Mouse (Mus musculus) G1E-ER4 (cell line): ENCODE measurements around the gene Agpat1. TPM values are rescaled to one million over a fixed set of nuclear protein-coding genes. Genes with fewer than 3 reads are reported as not detected.

Source experiments
- GATA1 ChIP-seq: IDR thresholded peaks from one replicate; pipeline ENCODE4 v1.8.0; 2012; ENCODE audit warnings: low read length, inconsistent platforms
- polyA plus RNA-seq: library from polyadenylated mRNA; stranded (reverse); fragments of >175 nt; gene quantifications from 2 replicates; pipeline ENCODE4 v1.2.3, GENCODE M21; 2012

Gene Agpat1
- 137 and 143 TPM in 2 replicates for polyA plus RNA-seq

GRCm38 (mm10) chr17:34604061-34604508 lies at the start of gene Agpat1:
TSS of gene Agpat1 (plus strand) at chr17:34604262.
- TF ChIP-seq GATA1, result no peak

DNA sequence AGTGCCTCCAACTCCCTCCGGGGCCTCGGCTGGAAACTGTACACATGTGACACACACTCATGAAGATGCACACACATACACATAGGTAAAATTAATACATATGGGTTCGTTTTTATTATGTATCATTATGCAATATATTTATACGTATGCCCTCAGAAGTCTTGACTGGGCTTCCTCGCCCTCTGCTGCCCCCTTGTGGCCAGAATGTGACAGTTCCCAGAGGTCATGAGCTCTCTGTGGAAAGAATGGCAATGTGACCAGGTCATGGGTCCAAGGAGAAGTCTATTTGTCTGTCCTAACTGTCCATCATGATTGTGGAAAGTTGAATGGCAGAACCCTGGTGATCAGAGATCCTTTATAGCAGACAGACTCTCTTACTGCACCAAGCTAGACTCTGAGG lies 48.6 kb upstream of the Agpat1 start:
- no peak for TF ChIP-seq GATA1

DNA sequence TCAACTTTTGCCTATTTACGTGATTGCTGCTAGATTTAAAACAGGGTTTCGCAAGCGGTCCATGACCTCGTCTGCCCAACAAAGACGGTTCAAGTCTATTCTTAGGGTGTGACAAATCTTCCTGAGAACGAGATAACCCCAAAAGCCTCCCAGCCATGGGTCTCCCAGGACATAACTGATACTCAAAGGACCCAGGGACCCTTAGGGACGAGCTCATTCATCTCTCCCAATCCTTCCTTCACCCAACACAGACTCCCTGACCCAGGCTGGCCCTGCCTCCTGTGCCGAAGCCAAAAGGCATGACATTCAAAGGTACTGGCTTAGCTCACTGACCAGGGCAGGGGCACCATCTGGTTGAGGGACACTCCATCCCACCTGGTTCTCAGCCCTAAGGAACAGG lies 47.7 kb upstream of the Agpat1 start:
- no peak for TF ChIP-seq GATA1

DNA sequence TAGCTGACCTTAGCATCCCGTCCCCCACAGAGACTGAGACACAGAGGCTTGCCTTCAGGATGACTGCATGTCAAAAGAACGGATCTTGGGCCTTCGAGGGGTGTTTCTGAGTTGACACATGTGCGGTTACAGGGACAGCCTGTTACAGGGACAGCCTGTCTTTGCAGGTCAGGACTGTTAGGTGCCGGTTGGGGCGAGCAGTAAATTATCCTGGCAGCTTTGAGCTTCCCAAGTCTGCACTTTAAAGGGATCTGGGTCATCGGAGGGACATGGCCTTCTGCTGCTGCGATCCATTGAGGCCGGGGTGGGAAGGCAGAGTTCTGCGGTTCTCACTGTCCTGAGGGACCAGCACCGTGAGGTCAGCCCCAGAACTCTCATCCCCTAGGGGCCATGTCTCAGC lies 46.7 kb upstream of the Agpat1 start:
- no peak for TF ChIP-seq GATA1

- no peak for TF ChIP-seq GATA1
Observed at GRCm38 (mm10) chr17:34559116-34559515, 44.9 kb upstream of the Agpat1 start.

DNA sequence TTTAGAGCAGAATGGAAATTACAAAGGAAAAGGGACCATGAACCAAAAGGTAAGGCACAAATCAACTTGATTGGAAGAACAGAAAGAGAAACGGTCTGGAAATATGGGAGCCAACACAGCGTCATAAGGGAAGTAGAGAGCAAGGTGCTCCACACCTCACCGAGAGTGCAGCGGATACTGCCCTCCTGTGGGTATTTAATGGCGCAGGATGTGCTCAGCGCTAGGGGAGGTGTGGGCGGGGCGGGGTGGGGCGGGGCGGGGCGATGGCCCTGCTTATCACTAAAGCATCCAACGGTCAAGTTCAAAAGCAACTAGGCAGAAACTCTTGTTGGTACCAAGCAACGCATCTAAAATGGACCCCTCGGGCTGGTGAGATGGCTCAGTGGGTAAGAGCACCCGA lies 44.2 kb upstream of the Agpat1 start:
- no peak for TF ChIP-seq GATA1

- no peak for TF ChIP-seq GATA1
Observed at GRCm38 (mm10) chr17:34560438-34560837, 43.6 kb upstream of the Agpat1 start.

- TF ChIP-seq GATA1, result no peak
Observed at GRCm38 (mm10) chr17:34561200-34561599, 42.9 kb upstream of the Agpat1 start.

DNA sequence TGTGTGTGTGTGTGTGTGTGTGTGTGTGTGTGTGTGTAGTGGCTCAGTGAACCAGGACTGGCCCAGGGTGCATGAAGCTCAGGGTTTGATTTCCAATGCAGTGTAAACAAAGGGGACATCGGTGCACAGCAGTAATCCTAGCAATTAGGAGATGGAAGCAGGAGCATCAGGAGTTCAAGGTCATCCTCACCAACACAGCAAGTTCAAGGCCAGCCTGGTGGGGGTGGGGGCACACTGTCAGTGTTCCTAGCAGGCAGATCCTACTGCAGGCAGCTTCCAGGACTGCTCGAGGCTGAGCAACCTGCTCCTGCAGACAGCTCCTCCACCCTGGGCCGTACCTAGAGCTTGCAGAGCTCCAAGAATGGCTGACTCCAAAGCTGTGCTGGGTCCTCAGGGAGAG lies 41.5 kb upstream of the Agpat1 start:
- TF ChIP-seq GATA1, result no peak

DNA sequence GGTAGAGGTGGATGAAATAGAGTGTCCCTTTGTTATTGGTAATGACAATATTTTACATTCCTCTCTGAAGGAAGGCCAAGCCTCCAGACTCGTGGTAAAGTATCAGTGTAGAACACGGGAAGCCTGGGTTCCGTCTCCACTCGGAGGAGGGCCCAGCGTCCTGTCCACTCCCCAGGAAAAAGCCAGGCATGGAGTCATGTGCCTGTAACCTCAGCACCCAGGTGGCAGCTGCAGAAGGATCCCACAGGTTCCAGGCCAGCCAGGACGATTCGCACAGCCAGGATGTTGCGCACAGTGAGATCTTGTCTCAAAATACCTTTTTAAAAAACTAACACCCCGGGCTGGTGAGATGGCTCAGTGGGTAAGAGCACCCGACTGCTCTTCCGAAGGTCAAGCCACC lies 40.7 kb upstream of the Agpat1 start:
- no peak for TF ChIP-seq GATA1

DNA sequence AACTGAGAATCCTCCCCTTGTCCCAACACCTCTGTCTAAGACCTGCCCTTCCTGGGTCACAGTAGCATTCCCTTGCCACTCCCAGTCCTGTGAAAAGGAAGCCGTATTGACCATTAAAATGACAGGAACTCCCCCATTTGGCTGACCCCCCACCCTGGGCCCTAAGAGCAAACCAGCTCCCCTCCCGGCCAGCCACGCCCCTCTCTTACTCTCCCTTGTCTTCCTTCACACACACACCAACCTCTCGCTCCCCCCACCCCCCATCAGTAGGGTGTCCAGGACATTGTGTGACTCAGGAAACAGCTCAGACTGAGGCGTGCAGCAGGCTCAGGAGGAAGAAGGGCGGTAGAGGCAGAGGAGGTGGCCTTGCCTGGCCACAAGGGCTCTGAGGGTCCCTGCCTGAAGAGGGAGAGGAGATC lies 40.0 kb upstream of the Agpat1 start, which contains the start of gene Notch4:
TSS of gene Notch4 (plus strand) at position 266 of the 419 bp plus-strand sequence.
- TF ChIP-seq GATA1, result no peak

- no peak for TF ChIP-seq GATA1
Observed at GRCm38 (mm10) chr17:34564796-34565195, 39.3 kb upstream of the Agpat1 start.

- TF ChIP-seq GATA1, result no peak
Observed at GRCm38 (mm10) chr17:34567311-34567710, 36.8 kb upstream of the Agpat1 start.

- no peak for TF ChIP-seq GATA1
Observed at GRCm38 (mm10) chr17:34568421-34568820, 35.6 kb upstream of the Agpat1 start.

DNA sequence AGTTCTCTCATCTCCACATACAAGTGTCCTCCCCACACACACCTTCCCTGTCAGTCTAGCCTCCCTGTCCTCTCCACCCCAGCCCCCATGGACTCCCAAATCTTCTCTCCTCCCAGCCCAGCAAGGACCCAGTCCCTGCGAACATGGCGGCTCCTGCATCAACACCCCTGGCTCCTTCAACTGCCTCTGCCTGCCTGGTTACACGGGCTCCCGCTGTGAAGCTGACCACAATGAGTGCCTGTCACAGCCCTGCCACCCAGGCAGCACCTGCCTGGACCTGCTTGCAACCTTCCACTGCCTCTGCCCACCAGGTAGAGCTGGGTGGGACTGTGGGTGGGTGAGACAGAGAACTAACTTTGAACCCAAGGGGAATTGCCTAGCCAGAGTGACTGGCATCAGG lies 34.1 kb upstream of the Agpat1 start:
- no peak for TF ChIP-seq GATA1

DNA sequence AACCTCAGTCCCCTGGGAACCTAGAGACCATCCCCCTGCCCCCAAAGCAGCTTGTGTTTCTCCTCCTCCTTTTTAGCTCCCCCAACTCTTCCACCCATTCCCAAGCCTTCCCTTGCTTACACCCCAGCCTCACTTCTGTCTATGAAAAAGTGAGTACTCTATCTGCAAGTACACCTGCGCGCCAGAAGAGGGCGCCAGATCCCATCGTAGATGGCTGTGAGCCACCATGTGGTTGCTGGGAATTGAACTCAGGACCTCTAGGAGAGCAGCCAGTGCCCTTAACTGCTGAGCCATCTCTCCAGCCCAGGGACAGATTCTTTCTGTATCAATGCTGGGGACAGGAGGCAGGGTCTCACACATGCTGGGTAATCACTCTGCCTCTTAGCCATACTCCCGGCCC lies 32.2 kb upstream of the Agpat1 start:
- no peak for TF ChIP-seq GATA1

GRCm38 (mm10) chr17:34572361-34572760 lies 31.7 kb upstream of the Agpat1 start:
- no peak for TF ChIP-seq GATA1

DNA sequence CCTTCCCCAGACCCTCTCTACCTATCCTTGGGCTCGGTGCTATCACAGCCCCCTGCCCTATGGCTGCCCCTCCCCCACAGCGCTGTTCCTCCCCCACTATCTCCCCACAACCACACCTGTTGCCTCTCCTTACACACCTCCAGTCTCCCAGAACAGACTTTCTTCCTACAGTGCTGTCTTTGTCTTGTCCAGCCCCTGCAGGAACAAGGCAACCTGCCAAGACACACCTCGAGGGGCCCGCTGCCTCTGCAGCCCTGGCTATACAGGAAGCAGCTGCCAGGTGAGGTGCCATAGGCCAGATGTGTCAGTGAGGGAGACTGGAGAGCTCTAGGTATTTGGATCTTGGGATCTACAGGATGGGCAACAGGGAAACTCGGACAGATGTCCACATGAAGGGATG lies 27.5 kb upstream of the Agpat1 start:
- no peak for TF ChIP-seq GATA1
